Mouse (Mus musculus) kidney, embryonic 14.5 days (tissue): ENCODE measurements around the gene Fuca1. TPM values are rescaled to one million over a fixed set of nuclear protein-coding genes. Genes with fewer than 3 reads are reported as not detected.

Source experiments
- ATAC-seq: fragments of 200-750 bp; cut with Nextera tagmentation; 2 replicates; pipeline ENCODE4 v1.8.0; 2017; ENCODE audit warnings: moderate number of reproducible peaks, mild to moderate bottlenecking, moderate TSS enrichment, moderate library complexity; ENCODE audit not compliant: low FRiP score, low TSS enrichment
- H3K27ac ChIP-seq: fragments of 300-500 bp; sonication (generic); 2 replicates; pipeline ENCODE4 v1.5.1; 2014; ENCODE audit warnings: low read depth, mild to moderate bottlenecking, low read length, moderate library complexity, mixed read lengths
- H3K27me3 ChIP-seq: fragments of 300-500 bp; sonication (generic); 2 replicates; pipeline ENCODE4 v1.6.1; 2014; ENCODE audit warnings: mild to moderate bottlenecking, low read length; ENCODE audit not compliant: control insufficient read depth, insufficient read depth
- H3K36me3 ChIP-seq: fragments of 300-500 bp; sonication (generic); 2 replicates; pipeline ENCODE4 v1.6.1; 2014; ENCODE audit warnings: low read length, mixed read lengths; ENCODE audit not compliant: control insufficient read depth, insufficient read depth
- H3K4me1 ChIP-seq: fragments of 300-500 bp; sonication (generic); 2 replicates; pipeline ENCODE4 v1.6.1; 2014; ENCODE audit warnings: low read length, mixed read lengths; ENCODE audit not compliant: control insufficient read depth, insufficient read depth
- H3K4me2 ChIP-seq: fragments of 300-500 bp; sonication (generic); replicated peaks from 2 replicates; pipeline ENCODE4 v1.6.1; 2014; ENCODE audit warnings: low read depth, mild to moderate bottlenecking, low read length
- H3K4me3 ChIP-seq: fragments of 300-500 bp; sonication (generic); 2 replicates; pipeline ENCODE4 v1.5.1; 2014; ENCODE audit warnings: mild to moderate bottlenecking, low read length
- H3K9ac ChIP-seq: fragments of 300-500 bp; sonication (generic); 2 replicates; pipeline ENCODE4 v1.6.1; 2014; ENCODE audit warnings: low read depth, mild to moderate bottlenecking, low read length, moderate library complexity
- H3K9me3 ChIP-seq: fragments of 300-500 bp; sonication (generic); 2 replicates; pipeline ENCODE4 v1.6.1; 2016; ENCODE audit warnings: low read length; ENCODE audit not compliant: control insufficient read depth
- WGBS: fragments of 180-500 bp; shearing (Covaris S2); extraction: QIAGEN DNeasy Blood & Tissue Kit; methylation state at CpG from one replicate; pipeline ENCODE4 v1.1.7; 2014; 5-methylcytosine and 5-hydroxymethylcytosine counted together
- polyA plus RNA-seq: library from polyadenylated mRNA; unstranded; fragments of >200 nt; fragmentation: Nextera tagmentation; extraction: Ambion mirVana; gene quantifications from 2 replicates; pipeline ENCODE4 v1.2.1, GENCODE M21; 2014

Fuca1 gene
- polyA plus RNA-seq, 1 experiment from 2014 or later: 69.2 TPM

DNA sequence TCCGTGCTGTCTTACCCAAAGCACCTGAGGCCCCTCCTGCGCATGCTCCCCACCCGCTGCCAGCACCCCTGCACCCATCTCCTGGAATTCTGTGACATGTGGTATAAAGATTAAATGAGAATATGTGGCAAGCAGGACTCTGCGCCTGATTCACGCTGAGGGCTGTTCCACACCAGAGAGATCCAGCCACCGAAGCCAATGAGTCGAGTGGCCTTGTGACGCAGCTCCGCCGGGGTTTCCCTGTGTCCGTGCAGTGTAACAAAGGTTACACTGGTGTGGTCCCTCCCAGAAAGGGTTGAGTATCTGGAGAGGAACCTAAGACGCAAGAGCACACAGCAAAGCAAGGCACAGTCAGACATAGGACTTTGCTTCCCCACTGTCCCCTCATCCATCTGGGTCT is 34.9 kb upstream of the Fuca1 start:
- WGBS: 89% methylated on average over 12 of the region's 12 CpGs

DNA sequence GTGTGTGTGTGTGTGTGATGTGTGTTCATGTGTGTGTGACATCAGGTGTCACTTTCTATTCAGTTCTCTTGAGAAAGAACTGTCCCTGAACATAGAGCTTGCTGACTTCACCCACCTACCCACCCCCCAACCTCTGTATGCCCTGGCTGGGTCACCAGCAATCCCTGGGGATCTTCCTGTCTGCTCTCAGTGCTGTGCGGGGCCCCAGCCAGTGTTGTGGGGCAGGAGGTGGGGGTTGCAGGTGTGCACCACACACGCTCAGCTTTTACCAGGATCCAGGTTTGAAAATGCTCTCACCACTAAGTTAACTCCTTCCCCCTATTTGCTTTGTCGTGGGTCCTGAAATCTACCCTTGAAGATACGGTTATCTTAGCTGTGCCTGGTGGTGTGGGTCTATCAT is 34.4 kb upstream of the Fuca1 start:
- Histone ChIP-seq H3K9me3 (no peaks in the 10 kb centered on the region), H3K9ac (no peak overlapping the region)

More for the DNA sequence above, 34.9 kb upstream of the Fuca1 start:
- H3K4me1 ChIP-seq: peaks cover 4% of the 10 kb centered on the region
- no peaks in the 10 kb centered on the region for H3K9me3 ChIP-seq
- no peak overlapping the region for H3K4me2 ChIP-seq
- no peaks in the 10 kb centered on the region for H3K36me3 ChIP-seq
- no peaks in the 10 kb centered on the region for H3K27me3 ChIP-seq
- no peak for ATAC-seq
- no peak overlapping the region for H3K9ac ChIP-seq
- H3K4me3 ChIP-seq: no peak overlapping the region
- H3K27ac ChIP-seq: no peak overlapping the region

DNA sequence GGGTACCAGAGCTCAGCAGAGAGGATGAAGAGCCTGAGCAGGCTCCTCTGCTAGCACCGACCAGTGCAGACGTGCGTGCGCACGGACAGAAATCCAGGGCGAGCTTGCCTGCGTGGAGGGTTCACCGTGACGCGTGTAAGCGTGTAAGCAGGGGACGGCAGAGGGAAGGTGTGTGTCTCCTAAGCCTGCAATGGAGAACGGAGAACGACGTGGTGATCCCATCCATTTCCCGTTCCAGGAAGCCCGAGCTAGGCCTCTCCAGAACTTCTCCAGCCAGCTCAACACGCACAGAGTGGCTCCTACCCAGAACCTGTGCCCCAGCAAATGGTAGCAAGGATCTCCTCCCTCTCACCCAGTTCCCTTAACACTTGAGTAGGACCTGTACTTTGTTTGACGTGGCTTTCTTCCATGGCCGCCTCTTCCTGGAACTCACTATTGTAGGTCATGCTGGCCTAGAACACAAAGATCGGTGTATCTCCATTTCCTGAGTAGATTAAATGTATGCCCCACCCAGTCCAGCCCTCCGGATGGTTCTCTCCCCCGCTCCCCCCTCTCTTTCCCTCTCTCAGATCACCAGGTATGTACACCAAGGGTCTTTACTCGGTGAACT is 32.0 kb upstream of the Fuca1 start:
- Histone ChIP-seq H3K36me3 (no peaks in the 10 kb centered on the region), H3K27me3 (no peaks in the 10 kb centered on the region), H3K27ac (no peak overlapping the region), H3K9me3 (no peaks in the 10 kb centered on the region), H3K9ac (no peak overlapping the region), H3K4me1 (peaks cover 4% of the 10 kb centered on the region), H3K4me3 (no peak overlapping the region), H3K4me2 (no peak overlapping the region)
- 92% methylated on average over 24 of the region's 24 CpGs for WGBS
- ATAC-seq: peak; percentile 22; the same call in 1 of the 2 replicates

More for the DNA sequence above, 34.4 kb upstream of the Fuca1 start:
- 86% methylated on average over 4 of the region's 4 CpGs for WGBS
- Histone ChIP-seq H3K27me3 (no peaks in the 10 kb centered on the region), H3K4me1 (peaks cover 4% of the 10 kb centered on the region), H3K4me3 (no peak overlapping the region), H3K36me3 (no peaks in the 10 kb centered on the region), H3K4me2 (no peak overlapping the region), H3K27ac (no peak overlapping the region)
- no peak for ATAC-seq

DNA sequence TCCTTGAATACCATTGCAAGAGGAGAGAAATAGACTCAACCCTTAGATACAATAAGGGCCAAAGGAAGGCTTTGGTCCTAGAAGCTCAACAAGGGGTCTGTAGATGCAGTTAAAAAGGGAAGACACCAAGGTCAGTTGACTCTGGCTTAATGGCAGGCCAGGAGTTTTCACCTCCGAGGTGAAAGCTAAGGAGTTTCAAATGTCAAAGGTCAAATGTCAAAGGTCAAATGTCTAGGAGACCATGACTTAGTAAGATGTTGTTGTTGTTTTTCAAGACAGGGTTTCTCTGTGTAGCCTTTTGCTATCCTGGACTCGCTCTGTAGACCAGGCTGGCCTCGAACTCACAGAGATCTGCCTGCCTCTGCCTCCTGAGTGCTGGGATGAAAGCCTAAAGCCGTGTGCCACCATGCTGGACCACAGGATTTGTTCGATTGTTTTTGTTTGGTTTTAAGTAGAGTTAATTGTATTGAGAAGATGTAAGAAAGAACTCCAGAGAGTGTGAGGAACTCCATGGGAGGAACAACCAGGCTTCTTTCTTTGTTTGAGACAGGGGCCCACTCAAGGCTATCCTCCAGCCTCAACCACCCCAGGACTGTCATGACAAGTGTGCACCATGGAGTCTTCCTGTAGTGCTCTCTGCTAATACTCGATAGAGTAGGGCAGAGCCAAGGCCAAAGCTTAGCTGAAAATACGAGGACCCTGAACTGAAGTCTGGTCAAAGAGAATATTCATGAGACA is 31.2 kb upstream of the Fuca1 start:
- no peaks in the 10 kb centered on the region for H3K9me3 ChIP-seq
- H3K4me2 ChIP-seq: no peak overlapping the region
- no peak overlapping the region for H3K4me3 ChIP-seq
- no peak overlapping the region for H3K27ac ChIP-seq
- ATAC-seq: 0 out of 2 replicates have a peak, but pooled peaks have one; percentile 25
- H3K4me1 ChIP-seq: no peaks in the 10 kb centered on the region
- no peaks in the 10 kb centered on the region for H3K36me3 ChIP-seq
- H3K27me3 ChIP-seq: no peaks in the 10 kb centered on the region
- WGBS: 80% methylated on average over 7 of the region's 7 CpGs
- H3K9ac ChIP-seq: no peak overlapping the region

DNA sequence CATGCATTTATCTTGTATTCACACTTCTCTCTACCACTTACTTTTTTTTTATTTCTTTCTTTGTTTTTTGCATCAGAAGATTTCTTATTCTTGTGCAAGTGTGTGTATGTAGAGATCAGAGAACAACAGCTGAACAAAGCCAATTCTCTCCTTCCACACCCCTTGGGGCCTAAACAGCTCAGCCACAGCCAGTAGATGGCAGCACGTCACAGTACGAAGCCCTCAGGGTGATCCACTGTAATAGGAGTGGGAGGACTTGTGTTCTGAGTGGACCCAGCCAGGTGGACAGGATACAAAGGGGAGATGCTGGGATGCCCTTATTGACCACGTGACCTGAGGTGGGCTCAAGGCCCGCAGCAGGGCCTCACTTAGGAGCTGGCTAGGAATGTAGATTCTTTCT is 30.7 kb upstream of the Fuca1 start:
- Histone ChIP-seq H3K4me1 (no peaks in the 10 kb centered on the region), H3K27me3 (no peaks in the 10 kb centered on the region), H3K9me3 (no peaks in the 10 kb centered on the region), H3K4me2 (no peak overlapping the region), H3K9ac (no peak overlapping the region), H3K4me3 (no peak overlapping the region), H3K36me3 (no peaks in the 10 kb centered on the region), H3K27ac (no peak overlapping the region)
- WGBS: 11% methylated on average over 4 of the region's 4 CpGs
- peak; percentile 91 for ATAC-seq

DNA sequence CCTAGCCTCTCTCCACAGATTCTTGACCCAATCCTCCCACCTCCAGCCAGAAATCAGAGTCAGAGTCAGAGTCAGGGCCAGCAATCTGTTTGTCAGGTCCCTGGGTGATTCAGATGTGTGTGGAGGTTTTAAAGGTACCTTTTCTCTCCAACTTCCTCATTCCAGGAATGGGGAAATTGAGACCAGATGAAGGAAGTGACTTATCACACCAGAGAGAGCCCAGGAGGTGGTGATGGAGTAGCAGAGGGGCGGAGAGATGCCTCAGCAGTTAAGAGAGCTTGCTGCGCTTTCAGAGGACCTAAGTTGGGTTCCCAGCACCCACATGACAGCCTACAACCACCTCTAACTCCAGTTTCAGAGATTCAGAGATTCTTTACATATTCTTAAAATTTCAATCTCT is 29.0 kb upstream of the Fuca1 start:
- WGBS: 89% methylated on average over 2 of the region's 2 CpGs
- Histone ChIP-seq H3K27me3 (no peaks in the 10 kb centered on the region), H3K9me3 (no peaks in the 10 kb centered on the region), H3K27ac (no peak overlapping the region), H3K4me2 (no peak overlapping the region), H3K4me3 (no peak overlapping the region), H3K4me1 (no peaks in the 10 kb centered on the region), H3K9ac (no peak overlapping the region), H3K36me3 (no peaks in the 10 kb centered on the region)
- no peak for ATAC-seq

DNA sequence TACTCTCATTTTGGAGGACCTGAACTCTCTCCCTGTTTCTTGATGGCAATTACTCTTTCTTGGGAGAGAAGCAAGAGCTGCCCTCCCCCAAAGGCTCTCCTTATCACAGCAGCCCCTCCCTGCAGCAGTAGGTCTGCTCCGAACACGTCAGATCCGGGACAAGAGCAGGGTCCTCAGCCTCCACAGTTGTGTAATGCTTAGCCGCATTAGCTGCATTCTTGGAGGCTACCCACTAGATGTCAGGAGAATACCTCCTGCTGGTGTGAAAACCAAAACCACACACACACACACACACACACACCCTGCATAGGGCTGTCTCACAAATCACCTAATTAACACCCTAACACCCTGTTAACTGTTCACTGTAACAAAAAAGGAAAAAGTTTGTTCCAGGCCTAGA is 27.7 kb upstream of the Fuca1 start:
- H3K36me3 ChIP-seq: no peaks in the 10 kb centered on the region
- no peaks in the 10 kb centered on the region for H3K9me3 ChIP-seq
- H3K27me3 ChIP-seq: no peaks in the 10 kb centered on the region
- no peak overlapping the region for H3K4me2 ChIP-seq
- H3K9ac ChIP-seq: no peak overlapping the region
- no peak overlapping the region for H3K4me3 ChIP-seq
- WGBS: 60% methylated on average over 4 of the region's 4 CpGs
- no peak overlapping the region for H3K27ac ChIP-seq
- no peak for ATAC-seq
- no peaks in the 10 kb centered on the region for H3K4me1 ChIP-seq

DNA sequence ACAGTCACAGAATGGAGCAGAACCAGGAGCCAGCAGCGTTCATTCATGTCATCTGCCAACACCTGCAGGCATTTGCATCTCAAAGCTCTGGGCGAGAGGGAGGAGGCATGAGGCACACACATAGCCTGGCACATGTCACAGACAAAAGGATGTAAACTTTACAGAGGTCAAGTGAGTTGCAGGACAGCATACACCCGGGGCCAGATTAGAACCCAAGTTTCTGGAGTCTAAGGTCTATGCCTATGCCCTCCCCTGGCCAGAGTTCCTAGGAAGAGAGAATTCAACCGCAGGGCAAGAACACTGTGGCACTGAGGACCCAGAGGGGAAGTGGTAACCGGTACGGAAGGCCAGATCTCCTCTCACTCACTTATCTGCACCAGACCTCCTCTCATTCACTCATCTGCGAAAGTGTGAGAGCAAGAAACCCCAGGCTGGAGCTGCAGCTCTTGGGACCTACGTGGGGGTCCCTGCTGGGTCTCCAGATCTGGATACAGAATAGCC is 25.4 kb upstream of the Fuca1 start, which contains the start of gene Cnr2:
Gene Cnr2, plus strand, starts transcription at position 324 of the 501 bp plus-strand sequence.
- Histone ChIP-seq H3K9me3 (no peaks in the 10 kb centered on the region), H3K36me3 (no peaks in the 10 kb centered on the region), H3K4me3 (no peak within 1 kb of the TSS), H3K4me1 (no peaks in the 10 kb centered on the region), H3K4me2 (no peak within 1 kb of the TSS), H3K27ac (no peak within 1 kb of the TSS), H3K9ac (no peak within 1 kb of the TSS), H3K27me3 (no peaks in the 10 kb centered on the region)
- no peak for ATAC-seq
- WGBS: 61% methylated on average over 8 of the region's 8 CpGs

DNA sequence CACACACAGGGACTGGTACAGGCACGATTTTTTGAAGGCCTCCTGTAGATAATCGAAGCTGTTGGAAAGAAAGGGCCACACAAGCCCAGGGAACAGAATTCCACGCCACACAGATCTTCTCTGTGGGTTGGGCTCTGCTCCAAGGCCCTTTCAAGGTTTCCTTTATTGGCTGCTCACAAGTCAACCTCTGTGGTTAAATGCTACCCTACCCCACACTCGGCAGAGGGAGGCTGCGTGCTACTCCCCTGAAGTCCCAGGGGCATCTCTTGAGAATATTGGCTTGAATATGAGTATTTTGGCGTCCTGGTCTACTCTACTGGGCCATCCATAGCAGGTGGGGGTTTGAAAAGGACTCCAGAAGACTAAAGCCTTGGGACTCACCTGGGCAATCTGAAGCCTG is 24.4 kb upstream of the Fuca1 start:
- no peak overlapping the region for H3K27ac ChIP-seq
- whole genome bisulfite sequencing: 79% methylated on average over 6 of the region's 6 CpGs
- no peaks in the 10 kb centered on the region for H3K27me3 ChIP-seq
- ATAC-seq: no peak
- no peaks in the 10 kb centered on the region for H3K9me3 ChIP-seq
- H3K4me2 ChIP-seq: no peak overlapping the region
- H3K36me3 ChIP-seq: no peaks in the 10 kb centered on the region
- H3K4me3 ChIP-seq: no peak overlapping the region
- no peaks in the 10 kb centered on the region for H3K4me1 ChIP-seq
- no peak overlapping the region for H3K9ac ChIP-seq
